ENCODE assay signal across 8 mouse cellular contexts in the genomic region with DNA sequence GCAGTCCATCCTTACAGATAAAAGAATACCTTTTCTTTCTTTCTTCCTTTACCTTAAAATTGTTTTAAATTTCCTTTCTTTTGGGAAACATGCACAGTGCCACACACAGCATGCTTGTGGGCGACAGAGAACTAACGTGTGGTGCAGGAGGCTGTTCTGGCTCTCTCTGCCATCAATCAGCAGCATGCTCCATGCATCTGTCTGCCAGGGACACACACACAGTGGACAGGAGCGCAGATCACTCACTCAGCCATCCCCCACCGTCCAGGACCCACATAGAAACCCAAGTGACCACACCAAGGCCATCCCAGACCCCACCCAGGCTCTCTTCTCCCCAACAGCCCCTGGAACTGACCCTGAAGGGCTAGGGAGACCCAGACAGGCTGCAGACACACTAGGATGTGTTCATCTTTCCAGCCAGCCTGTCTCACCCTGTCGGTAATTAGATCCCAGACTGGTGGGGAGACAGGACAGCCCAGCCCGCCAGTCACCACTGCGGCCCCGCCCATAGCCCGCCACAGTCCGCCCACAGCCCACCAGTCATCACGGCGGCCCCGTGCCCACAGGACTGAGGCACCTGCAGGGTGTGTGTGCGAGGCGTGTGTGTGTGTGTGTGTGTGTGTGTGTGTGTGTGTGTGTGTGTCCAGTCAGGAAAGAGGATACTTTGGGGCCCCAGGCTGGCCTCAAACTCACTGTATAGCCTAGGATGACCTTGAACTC. TPM values are rescaled to one million over a fixed set of nuclear protein-coding genes. Genes with fewer than 3 reads are reported as not detected.
DNase-seq lines count a peak whose midpoint lies in the region; ATAC-seq and TF ChIP-seq lines count a peak whose summit lies in the region.

No protein-coding gene starts in this region.

- H3K4me2 ChIP-seq in kidney, postnatal 0 days (ENCODE audit: low read length): peak overlapping the region; percentile 55

- H3K27ac ChIP-seq in kidney, postnatal 0 days: peak overlapping the region; percentile 60; the same call in 1 of the 2 replicates
- H3K27ac ChIP-seq in hindbrain, embryonic 10.5 days: peak overlapping the region; percentile 80
- H3K27ac ChIP-seq in midbrain, embryonic 10.5 days (replicated peaks): peak overlapping the region; percentile 43; the same call in 1 of the 2 replicates

- no peaks in the 10 kb centered on the region for H3K27me3 ChIP-seq in kidney, postnatal 0 days (ENCODE audit: insufficient read depth, low read length)
- H3K27me3 ChIP-seq in hindbrain, embryonic 10.5 days (ENCODE audit: insufficient read depth, poor library complexity, severe bottlenecking): peaks cover 77% of the 10 kb centered on the region
- peaks cover 81% of the 10 kb centered on the region for H3K27me3 ChIP-seq in midbrain, embryonic 10.5 days (ENCODE audit: low read depth, poor library complexity, severe bottlenecking)

- no peaks in the 10 kb centered on the region for H3K36me3 ChIP-seq in kidney, postnatal 0 days (ENCODE audit: insufficient read depth, low read length)
- H3K36me3 ChIP-seq in hindbrain, embryonic 10.5 days: no peaks in the 10 kb centered on the region
- no peaks in the 10 kb centered on the region for H3K36me3 ChIP-seq in midbrain, embryonic 10.5 days

- H3K4me3 ChIP-seq in kidney, postnatal 0 days (replicated peaks; ENCODE audit: low read depth, low read length): peak overlapping the region; percentile 9; the same call in 1 of the 2 replicates
- H3K4me3 ChIP-seq in hindbrain, embryonic 10.5 days: peak overlapping the region; percentile 53
- peak overlapping the region; percentile 53 for H3K4me3 ChIP-seq in midbrain, embryonic 10.5 days

- TF ChIP-seq CTCF in kidney, postnatal 0 days (IDR thresholded peaks at IDR 0.05; ENCODE audit: low read depth): no peak

- H3K4me1 ChIP-seq in kidney, postnatal 0 days (replicated peaks; ENCODE audit: insufficient read depth, low read length): peaks cover 57% of the 10 kb centered on the region
- H3K4me1 ChIP-seq in hindbrain, embryonic 10.5 days (replicated peaks): peaks cover 73% of the 10 kb centered on the region
- H3K4me1 ChIP-seq in midbrain, embryonic 10.5 days: peaks cover 69% of the 10 kb centered on the region

- DNase-seq in kidney, postnatal 0 days (ENCODE audit: low spot score): peak; percentile 72
- no peak for DNase-seq in kidney, postnatal 25 days
- peak; percentile 61 for DNase-seq in NIH3T3 (ENCODE audit: low read depth)
- DNase-seq in hindbrain, embryonic 10.5 days (ENCODE audit: low spot score): peak; percentile 65
- DNase-seq in midbrain, embryonic 10.5 days (ENCODE audit: low spot score): peak; percentile 50
- DNase-seq in urinary bladder, adult 2 months (ENCODE audit: low spot score): no peak
- no peak for DNase-seq in T-cell, adult 2 months (ENCODE audit: low spot score)

- peak; percentile 26; the same call in 1 of the 2 replicates for ATAC-seq in kidney, postnatal 0 days (replicated peaks; ENCODE audit: low FRiP score, low read depth)
- no peak for ATAC-seq in erythroblast, adult 5-6 weeks (replicated peaks; ENCODE audit: low FRiP score, poor library complexity, severe bottlenecking)

- 0 out of 2 replicates have a peak overlapping the region, but pooled peaks have one; percentile 14 for H3K9ac ChIP-seq in kidney, postnatal 0 days (ENCODE audit: low read depth, low read length)

- WGBS in kidney, postnatal 0 days: 13% methylated on average over 15 of the region's 15 CpGs
- 12% methylated on average over 15 of the region's 15 CpGs for WGBS in hindbrain, embryonic 10.5 days
- WGBS in midbrain, embryonic 10.5 days: 14% methylated on average over 15 of the region's 15 CpGs

- no peaks in the 10 kb centered on the region for H3K9me3 ChIP-seq in kidney, postnatal 0 days (replicated peaks; ENCODE audit: low read length)
- no peaks in the 10 kb centered on the region for H3K9me3 ChIP-seq in hindbrain, embryonic 10.5 days
- H3K9me3 ChIP-seq in midbrain, embryonic 10.5 days (replicated peaks): no peaks in the 10 kb centered on the region

RNA-seq across cellular contexts. Expression of a gene that starts 9.1 kb away (rescaled TPM):
- 17.4 and 20.8 TPM in 2 replicates for polyA plus RNA-seq in kidney, postnatal 0 days (2015; fragmentation: Nextera tagmentation; extraction: Ambion mirVana)
- 9.8 and 11.8 TPM in 2 replicates for polyA plus RNA-seq in hindbrain, embryonic 10.5 days (2016; fragmentation: Nextera tagmentation; extraction: Ambion mirVana)
- 6.1 and 9.2 TPM in 2 replicates for polyA plus RNA-seq in midbrain, embryonic 10.5 days (2016; fragmentation: Nextera tagmentation; extraction: Ambion mirVana)
- total RNA-seq in erythroblast, adult 5-6 weeks (2015; ENCODE audit: low replicate concordance): 2.3 and 10.6 TPM in 2 replicates
- total RNA-seq in erythroblast, adult 5-6 weeks (2017; ENCODE audit: low replicate concordance): 3.2 and 4.9 TPM in 2 replicates
- 17.9 and 29.9 TPM in 2 replicates for polyA plus RNA-seq in urinary bladder, adult 2 months (2012; rRNA removed)

RNA-seq across cellular contexts. Expression of a gene that starts 20.9 kb away (rescaled TPM):
- polyA plus RNA-seq in kidney, postnatal 0 days (2015; fragmentation: Nextera tagmentation; extraction: Ambion mirVana): 21.9 and 26.0 TPM in 2 replicates
- 65.8 and 78.4 TPM in 2 replicates for polyA plus RNA-seq in hindbrain, embryonic 10.5 days (2016; fragmentation: Nextera tagmentation; extraction: Ambion mirVana)
- polyA plus RNA-seq in midbrain, embryonic 10.5 days (2016; fragmentation: Nextera tagmentation; extraction: Ambion mirVana): 77.9 and 84.7 TPM in 2 replicates
- total RNA-seq in erythroblast, adult 5-6 weeks (2015; ENCODE audit: low replicate concordance): 2.7 and 7.3 TPM in 2 replicates
- total RNA-seq in erythroblast, adult 5-6 weeks (2017; ENCODE audit: low replicate concordance): 9.3 and 9.7 TPM in 2 replicates
- polyA plus RNA-seq in urinary bladder, adult 2 months (2012; rRNA removed): 10.5 and 14.1 TPM in 2 replicates

RNA-seq across cellular contexts. Expression of a gene that starts 38.2 kb away (rescaled TPM):
- polyA plus RNA-seq in kidney, postnatal 0 days (2015; fragmentation: Nextera tagmentation; extraction: Ambion mirVana): 434 and 437 TPM in 2 replicates
- polyA plus RNA-seq in hindbrain, embryonic 10.5 days (2016; fragmentation: Nextera tagmentation; extraction: Ambion mirVana): 374 and 391 TPM in 2 replicates
- polyA plus RNA-seq in midbrain, embryonic 10.5 days (2016; fragmentation: Nextera tagmentation; extraction: Ambion mirVana): 335 and 382 TPM in 2 replicates
- total RNA-seq in erythroblast, adult 5-6 weeks (2015; ENCODE audit: low replicate concordance): 12.1 and 17.6 TPM in 2 replicates
- total RNA-seq in erythroblast, adult 5-6 weeks (2017; ENCODE audit: low replicate concordance): 14.1 and 24.7 TPM in 2 replicates
- polyA plus RNA-seq in urinary bladder, adult 2 months (2012; rRNA removed): 111 and 113 TPM in 2 replicates

Comparison
In these comparisons a context has a peak if more than half of its experiments do, and no peak if none do; other contexts are left out.
1. DNase-seq: peak in kidney, postnatal 0 days (single experiment), NIH3T3 (single experiment), hindbrain, embryonic 10.5 days (single experiment) and midbrain, embryonic 10.5 days (single experiment); none in kidney, postnatal 25 days (0 of 2), urinary bladder, adult 2 months (single experiment) and T-cell, adult 2 months (single experiment).
2. Peak in every context shown above with its lines, with median percentiles within 50 percentile points of each other: H3K27ac ChIP-seq and H3K4me3 ChIP-seq.